In the genomic region with DNA sequence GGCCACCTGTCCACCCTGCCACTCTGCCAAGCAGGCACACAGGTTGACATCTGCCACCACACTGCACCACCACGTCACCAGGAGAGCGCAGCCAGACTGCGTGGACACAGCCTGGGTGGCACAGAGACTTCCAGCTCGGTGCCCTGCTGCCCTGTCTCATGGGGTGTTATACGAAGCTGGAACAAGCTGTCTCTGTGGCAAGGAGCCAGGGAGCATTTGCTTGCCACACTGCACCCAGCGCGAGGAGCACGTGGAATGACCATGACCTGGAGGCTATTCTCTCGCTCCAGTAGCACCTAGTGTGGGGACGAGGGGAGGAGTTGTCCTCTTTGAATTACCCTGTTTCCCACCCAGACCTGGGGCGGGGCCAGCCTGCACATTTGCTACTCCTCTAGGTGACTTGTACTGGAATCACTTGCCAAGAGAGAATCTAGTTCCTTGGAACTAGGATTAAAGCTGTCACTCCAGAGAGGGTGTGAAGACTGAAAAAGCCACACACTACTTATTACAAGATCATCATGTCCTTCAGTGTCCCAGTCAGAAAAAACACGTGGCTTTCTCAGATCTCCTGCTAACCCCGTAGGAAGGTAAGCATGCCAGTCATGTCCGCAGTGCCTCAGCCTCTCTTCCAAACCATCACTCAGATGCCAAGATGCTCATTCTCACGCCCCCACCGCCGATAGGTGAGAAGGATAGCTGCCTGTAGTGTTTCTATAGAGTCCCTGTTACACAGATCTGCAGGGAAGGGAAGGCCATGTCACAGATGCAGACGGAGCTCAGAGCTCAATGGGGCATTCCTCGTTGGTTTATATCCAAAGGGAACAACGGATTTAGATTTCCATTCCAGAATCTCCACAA, we compare ENCODE assay signal across 9 mouse cellular contexts. TPM values are rescaled to one million over a fixed set of nuclear protein-coding genes. Genes with fewer than 3 reads are reported as not detected.
DNase-seq lines count a peak whose midpoint lies in the region; ATAC-seq and TF ChIP-seq lines count a peak whose summit lies in the region.
"Had no signal": no experiment of that assay in that cellular context is flagged by ENCODE, and none has a peak within 500 bp of the region (broad histone marks: within the 10 kb centered on the region; RNA-seq: fewer than 3 reads in every experiment).

No protein-coding gene starts in this region.

- no peaks in the 10 kb centered on the region for H3K9me3 ChIP-seq in midbrain, embryonic 13.5 days
- no peaks in the 10 kb centered on the region for H3K9me3 ChIP-seq in midbrain, embryonic 11.5 days (ENCODE audit: control insufficient read depth, low read length)
- no peaks in the 10 kb centered on the region for H3K9me3 ChIP-seq in heart, embryonic 16.5 days (replicated peaks; ENCODE audit: control insufficient read depth, low read length)
- no peaks in the 10 kb centered on the region for H3K9me3 ChIP-seq in lung, postnatal 0 days (ENCODE audit: low read length)
- H3K9me3 ChIP-seq: G1E had no signal

- no peak overlapping the region for H3K27ac ChIP-seq in midbrain, embryonic 13.5 days
- H3K27ac ChIP-seq in midbrain, embryonic 11.5 days (ENCODE audit: low read depth, low read length), result no peak overlapping the region
- H3K27ac ChIP-seq in heart, embryonic 16.5 days (ENCODE audit: low read length), result no peak overlapping the region
- H3K27ac ChIP-seq in lung, postnatal 0 days (ENCODE audit: low read length), result no peak overlapping the region
- no peak overlapping the region for H3K27ac ChIP-seq in thymus, adult 2 months (ENCODE audit: control insufficient read depth, insufficient read depth, low read length)

- H3K4me1 ChIP-seq in midbrain, embryonic 13.5 days (replicated peaks), result no peaks in the 10 kb centered on the region
- no peaks in the 10 kb centered on the region for H3K4me1 ChIP-seq in midbrain, embryonic 11.5 days (ENCODE audit: control insufficient read depth, insufficient read depth, low read length)
- no peaks in the 10 kb centered on the region for H3K4me1 ChIP-seq in heart, embryonic 16.5 days (ENCODE audit: control insufficient read depth, insufficient read depth, low read length)
- H3K4me1 ChIP-seq in lung, postnatal 0 days (ENCODE audit: insufficient read depth, low read depth, low read length), result no peaks in the 10 kb centered on the region
- H3K4me1 ChIP-seq in thymus, adult 2 months (replicated peaks; ENCODE audit: control insufficient read depth, insufficient read depth, low read length), result no peaks in the 10 kb centered on the region

- no peak overlapping the region for H3K4me3 ChIP-seq in midbrain, embryonic 13.5 days (replicated peaks)
- no peak overlapping the region for H3K4me3 ChIP-seq in midbrain, embryonic 11.5 days (ENCODE audit: low read depth, low read length)
- H3K4me3 ChIP-seq in heart, embryonic 16.5 days (ENCODE audit: low read length), result no peak overlapping the region
- no peak overlapping the region for H3K4me3 ChIP-seq in lung, postnatal 0 days (ENCODE audit: low read depth, low read length)
- H3K4me3 ChIP-seq in thymus, adult 2 months (ENCODE audit: control insufficient read depth, insufficient read depth, low read length), result no peak overlapping the region

- WGBS in midbrain, embryonic 13.5 days, result 79% methylated on average over 20 of the region's 20 CpGs
- 79% methylated on average over 20 of the region's 20 CpGs for WGBS in midbrain, embryonic 11.5 days
- WGBS in heart, embryonic 16.5 days, result 54% methylated on average over 20 of the region's 20 CpGs
- 57% methylated on average over 20 of the region's 20 CpGs for WGBS in lung, postnatal 0 days
- 82% methylated on average over 20 of the region's 20 CpGs for WGBS in thymus, adult 2 months

- no peak overlapping the region for H3K9ac ChIP-seq in midbrain, embryonic 13.5 days (replicated peaks)
- H3K9ac ChIP-seq in midbrain, embryonic 11.5 days (ENCODE audit: low read length), result no peak overlapping the region
- no peak overlapping the region for H3K9ac ChIP-seq in heart, embryonic 16.5 days (ENCODE audit: low read length)
- H3K9ac ChIP-seq in lung, postnatal 0 days (replicated peaks; ENCODE audit: low read depth), result no peak overlapping the region

- ATAC-seq in midbrain, embryonic 13.5 days, result peak; percentile 50; the same call in 1 of the 2 replicates
- no peak for ATAC-seq in midbrain, embryonic 11.5 days (ENCODE audit: low FRiP score)
- ATAC-seq in heart, embryonic 16.5 days (replicated peaks; ENCODE audit: extremely low read depth, insufficient read depth, low FRiP score), result peak; percentile 58
- peak; percentile 38 for ATAC-seq in lung, postnatal 0 days

- no peak for DNase-seq in midbrain, embryonic 11.5 days (ENCODE audit: low spot score, missing footprints)
- peak; percentile 87 to 90 for DNase-seq in cerebellum, postnatal 14 days
- DNase-seq in kidney, postnatal 25 days, result peak; percentile 96 to 98
- DNase-seq in lung, postnatal 0 days (ENCODE audit: low spot score), result peak; percentile 11
- DNase-seq in thymus, adult 2 months, result no peak
- DNase-seq in thymus, postnatal 25 days, result no peak

- no peaks in the 10 kb centered on the region for H3K27me3 ChIP-seq in midbrain, embryonic 13.5 days
- H3K27me3 ChIP-seq in midbrain, embryonic 11.5 days (ENCODE audit: control insufficient read depth, insufficient read depth, low read length), result no peaks in the 10 kb centered on the region
- H3K27me3 ChIP-seq in heart, embryonic 16.5 days (ENCODE audit: control insufficient read depth, insufficient read depth, low read length), result no peaks in the 10 kb centered on the region
- no peaks in the 10 kb centered on the region for H3K27me3 ChIP-seq in lung, postnatal 0 days (replicated peaks; ENCODE audit: insufficient read depth, low read length)
- no peaks in the 10 kb centered on the region for H3K27me3 ChIP-seq in thymus, adult 2 months (ENCODE audit: control insufficient read depth, insufficient read depth, low read length)

- no peak for TF ChIP-seq EP300 in lung, postnatal 0 days (IDR thresholded peaks at IDR 0.05)

- TF ChIP-seq POLR2A in thymus, adult 2 months (IDR thresholded peaks at IDR 0.05; ENCODE audit: control insufficient read depth, extremely low read depth, insufficient read depth, low read length, poor library complexity), result no peak

- no peaks in the 10 kb centered on the region for H3K36me3 ChIP-seq in midbrain, embryonic 13.5 days
- H3K36me3 ChIP-seq in midbrain, embryonic 11.5 days (ENCODE audit: control insufficient read depth, insufficient read depth, low read length), result no peaks in the 10 kb centered on the region
- no peaks in the 10 kb centered on the region for H3K36me3 ChIP-seq in heart, embryonic 16.5 days (ENCODE audit: control insufficient read depth, insufficient read depth)
- H3K36me3 ChIP-seq in lung, postnatal 0 days (ENCODE audit: insufficient read depth, low read length), result no peaks in the 10 kb centered on the region
- H3K36me3 ChIP-seq in thymus, adult 2 months (ENCODE audit: control insufficient read depth, insufficient read depth, low read length), result no peaks in the 10 kb centered on the region
- H3K36me3 ChIP-seq: G1E had no signal

- no peak for TF ChIP-seq CTCF in lung, postnatal 0 days (IDR thresholded peaks at IDR 0.05)
- no peak for TF ChIP-seq CTCF in thymus, adult 2 months (IDR thresholded peaks at IDR 0.05; ENCODE audit: borderline replicate concordance, control insufficient read depth, extremely low read depth, insufficient read depth, low read length, poor library complexity)

- no peak overlapping the region for H3K4me2 ChIP-seq in midbrain, embryonic 13.5 days (replicated peaks)
- H3K4me2 ChIP-seq in midbrain, embryonic 11.5 days, result no peak overlapping the region
- H3K4me2 ChIP-seq in heart, embryonic 16.5 days (ENCODE audit: low read depth, low read length), result no peak overlapping the region
- no peak overlapping the region for H3K4me2 ChIP-seq in lung, postnatal 0 days (replicated peaks; ENCODE audit: low read depth, low read length)

RNA-seq across cellular contexts. Expression of gene Aldob, which starts 10.8 kb away (rescaled TPM):
- polyA plus RNA-seq in midbrain, embryonic 13.5 days (2015; fragmentation: Nextera tagmentation; extraction: Ambion mirVana), result 0.20 and 0.54 TPM in 2 replicates
- not detected in 2 replicates for polyA plus RNA-seq in midbrain, embryonic 11.5 days (2014; fragmentation: Nextera tagmentation; extraction: Ambion mirVana)
- 0.46 and 1.9 TPM in 2 replicates for polyA plus RNA-seq in heart, embryonic 16.5 days (2015; fragmentation: Nextera tagmentation; extraction: Ambion mirVana)
- 0.30 and 0.35 TPM in 2 replicates for polyA plus RNA-seq in lung, postnatal 0 days (2015; fragmentation: Nextera tagmentation; extraction: Ambion mirVana)
- 3.7 and 4.2 TPM in 2 replicates for polyA plus RNA-seq in thymus, adult 2 months (2012; rRNA removed)
- polyA plus RNA-seq: G1E had no signal

RNA-seq across cellular contexts. Expression of gene Tmem246, which starts 37.5 kb away (rescaled TPM):
- 48.7 and 50.5 TPM in 2 replicates for polyA plus RNA-seq in midbrain, embryonic 13.5 days (2015; fragmentation: Nextera tagmentation; extraction: Ambion mirVana)
- 20.5 and 21.4 TPM in 2 replicates for polyA plus RNA-seq in midbrain, embryonic 11.5 days (2014; fragmentation: Nextera tagmentation; extraction: Ambion mirVana)
- 53.8 and 63.3 TPM in 2 replicates for polyA plus RNA-seq in heart, embryonic 16.5 days (2015; fragmentation: Nextera tagmentation; extraction: Ambion mirVana)
- polyA plus RNA-seq in lung, postnatal 0 days (2015; fragmentation: Nextera tagmentation; extraction: Ambion mirVana), result 30.7 and 32.9 TPM in 2 replicates
- 8.4 and 12.1 TPM in 2 replicates for polyA plus RNA-seq in thymus, adult 2 months (2012; rRNA removed)

RNA-seq across cellular contexts. Expression of gene Zfp189, which starts 39.2 kb away (rescaled TPM):
- polyA plus RNA-seq in midbrain, embryonic 13.5 days (2015; fragmentation: Nextera tagmentation; extraction: Ambion mirVana), result 15.1 and 15.2 TPM in 2 replicates
- polyA plus RNA-seq in midbrain, embryonic 11.5 days (2014; fragmentation: Nextera tagmentation; extraction: Ambion mirVana), result 14.3 and 16.0 TPM in 2 replicates
- polyA plus RNA-seq in heart, embryonic 16.5 days (2015; fragmentation: Nextera tagmentation; extraction: Ambion mirVana), result 7.0 and 7.8 TPM in 2 replicates
- polyA plus RNA-seq in lung, postnatal 0 days (2015; fragmentation: Nextera tagmentation; extraction: Ambion mirVana), result 4.7 and 4.8 TPM in 2 replicates
- 1.7 and 1.9 TPM in 2 replicates for polyA plus RNA-seq in thymus, adult 2 months (2012; rRNA removed)

RNA-seq across cellular contexts. Expression of gene Mrpl50, which starts 39.3 kb away (rescaled TPM):
- 78.1 and 82.5 TPM in 2 replicates for polyA plus RNA-seq in midbrain, embryonic 13.5 days (2015; fragmentation: Nextera tagmentation; extraction: Ambion mirVana)
- 97.8 and 108 TPM in 2 replicates for polyA plus RNA-seq in midbrain, embryonic 11.5 days (2014; fragmentation: Nextera tagmentation; extraction: Ambion mirVana)
- polyA plus RNA-seq in heart, embryonic 16.5 days (2015; fragmentation: Nextera tagmentation; extraction: Ambion mirVana), result 59.0 and 69.5 TPM in 2 replicates
- 30.6 and 31.8 TPM in 2 replicates for polyA plus RNA-seq in lung, postnatal 0 days (2015; fragmentation: Nextera tagmentation; extraction: Ambion mirVana)
- 3.7 and 4.2 TPM in 2 replicates for polyA plus RNA-seq in thymus, adult 2 months (2012; rRNA removed)

RNA-seq across cellular contexts. Expression of gene Baat, which starts 53.8 kb away (rescaled TPM):
- polyA plus RNA-seq in midbrain, embryonic 13.5 days (2015; fragmentation: Nextera tagmentation; extraction: Ambion mirVana), result 0.13 TPM in 1 of 2 replicates, not detected in the other
- 0.08 and 0.42 TPM in 2 replicates for polyA plus RNA-seq in midbrain, embryonic 11.5 days (2014; fragmentation: Nextera tagmentation; extraction: Ambion mirVana)
- polyA plus RNA-seq in heart, embryonic 16.5 days (2015; fragmentation: Nextera tagmentation; extraction: Ambion mirVana), result 0.09 and 0.16 TPM in 2 replicates
- polyA plus RNA-seq in lung, postnatal 0 days (2015; fragmentation: Nextera tagmentation; extraction: Ambion mirVana), result not detected in 2 replicates
- polyA plus RNA-seq in thymus, adult 2 months (2012; rRNA removed), result 0.14 TPM in 1 of 2 replicates, not detected in the other
- polyA plus RNA-seq: G1E had no signal

Comparison
In these comparisons a context has a peak if more than half of its experiments do, and no peak if none do; other contexts are left out.
1. DNase-seq: peak in cerebellum, postnatal 14 days (2 of 2), kidney, postnatal 25 days (2 of 2) and lung, postnatal 0 days (single experiment); none in midbrain, embryonic 11.5 days (single experiment), thymus, adult 2 months (single experiment) and thymus, postnatal 25 days (single experiment).